Mouse (Mus musculus) thymus, postnatal 36 days (tissue): ENCODE results near the gene 2010111I01Rik.

Experiments used
- DNase-seq, 2 experiments: peaks; one replicate each; pipeline ENCODE4 v3.0.0; 2022; ENCODE audit warnings: mixed read lengths in 2 of 2

2010111I01Rik gene

DNA sequence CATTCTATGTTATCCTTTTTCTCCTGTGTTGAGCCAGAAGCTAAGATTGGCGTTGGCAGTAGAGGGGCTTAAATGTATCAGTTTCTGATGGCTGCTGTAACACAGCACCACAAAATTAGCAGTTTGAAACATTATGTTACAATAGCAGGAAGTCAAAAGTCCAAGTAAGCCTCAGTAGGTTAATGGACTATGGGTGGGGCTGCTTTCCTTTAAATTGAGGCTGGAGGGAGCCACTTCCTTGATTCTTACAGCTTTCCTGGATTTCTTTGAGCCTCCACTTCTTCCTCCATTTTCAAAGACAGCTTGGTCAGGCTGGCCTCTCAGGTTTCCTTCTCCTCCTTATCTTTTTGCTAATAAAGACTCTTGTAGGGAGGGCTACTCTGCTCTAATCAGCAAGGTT, 304.1 kb downstream of the 2010111I01Rik start:
- DNase-seq = no peak

DNA sequence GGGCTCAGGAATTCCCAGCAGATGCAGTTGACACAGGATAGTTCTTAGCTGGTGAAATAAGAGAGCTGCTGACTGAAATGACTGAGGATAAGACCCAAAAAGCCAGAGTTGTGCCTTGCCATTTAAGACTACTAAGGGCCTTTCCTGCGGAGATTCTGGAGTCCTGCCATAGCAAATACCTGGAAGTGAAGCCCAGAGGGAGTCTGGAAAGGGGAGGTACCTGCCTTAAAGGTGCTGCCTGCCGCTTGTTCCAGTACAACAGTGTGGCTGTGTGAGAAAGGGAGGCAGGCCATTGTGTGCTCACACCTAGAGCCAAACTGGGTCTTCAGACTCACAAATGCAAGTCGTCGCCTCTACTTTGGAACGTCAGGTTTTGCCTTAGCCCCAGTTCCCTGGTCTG, 305.5 kb downstream of the 2010111I01Rik start:
- DNase-seq = no peak

DNA sequence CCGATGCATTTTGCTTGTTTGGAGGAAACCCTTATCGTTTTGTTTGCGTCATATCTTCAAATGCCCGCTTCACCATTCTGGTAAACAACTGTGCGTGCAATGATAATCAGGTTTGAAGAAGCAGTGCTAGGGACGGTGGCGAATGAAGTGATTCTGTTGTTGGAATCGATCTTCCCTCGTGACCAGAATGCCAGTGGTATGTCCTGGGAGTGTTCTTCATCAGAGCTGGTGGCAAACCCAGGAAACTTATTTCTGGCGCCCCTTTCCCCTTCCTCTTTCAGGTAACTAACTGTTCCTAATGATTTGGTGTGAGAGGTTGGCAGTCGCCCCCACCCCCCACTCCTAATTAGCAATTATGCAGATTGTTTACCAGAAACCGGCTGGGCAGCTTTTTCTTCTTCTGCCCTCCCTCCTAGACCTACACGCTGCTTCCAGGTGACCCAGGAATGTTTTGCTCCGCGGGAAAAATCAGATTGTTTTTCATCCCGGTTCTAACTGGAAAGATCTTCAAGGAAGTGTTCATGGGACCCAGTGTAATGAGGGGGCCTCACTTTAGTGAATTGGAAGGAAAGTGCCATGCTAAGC, 307.4 kb downstream of the 2010111I01Rik start:
- no peak for DNase-seq

DNA sequence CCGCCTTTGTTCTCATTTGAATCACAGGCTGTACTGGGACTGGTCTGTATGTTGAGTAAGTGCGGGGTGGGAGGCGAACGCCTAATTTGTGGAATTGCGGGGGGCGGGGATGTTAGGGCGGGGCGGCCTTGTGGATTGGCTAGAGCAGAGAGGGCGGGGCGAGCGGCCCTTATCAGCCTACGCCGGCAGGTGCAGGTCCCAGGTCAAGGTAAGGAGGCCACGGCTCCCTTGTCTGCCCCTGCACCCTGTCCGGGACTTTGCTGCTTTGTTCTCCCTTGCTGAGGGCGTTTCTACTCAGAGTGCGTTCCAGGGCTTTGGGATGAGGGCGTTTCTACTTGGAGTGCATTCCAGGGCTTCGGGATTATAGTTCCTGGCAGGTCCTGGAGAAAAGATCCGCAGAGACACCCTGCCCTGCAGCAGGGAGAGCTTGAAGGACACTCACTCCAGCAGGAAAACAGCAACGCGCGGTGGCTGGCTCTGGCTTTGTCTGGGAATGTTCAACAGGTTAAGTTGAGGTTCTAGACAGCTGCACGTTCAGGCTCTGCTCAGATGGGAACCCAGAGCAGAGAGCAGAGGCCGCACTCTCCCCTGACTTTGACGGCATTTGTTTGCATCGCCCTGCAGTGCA, 308.0 kb downstream of the 2010111I01Rik start:
- no peak for DNase-seq

DNA sequence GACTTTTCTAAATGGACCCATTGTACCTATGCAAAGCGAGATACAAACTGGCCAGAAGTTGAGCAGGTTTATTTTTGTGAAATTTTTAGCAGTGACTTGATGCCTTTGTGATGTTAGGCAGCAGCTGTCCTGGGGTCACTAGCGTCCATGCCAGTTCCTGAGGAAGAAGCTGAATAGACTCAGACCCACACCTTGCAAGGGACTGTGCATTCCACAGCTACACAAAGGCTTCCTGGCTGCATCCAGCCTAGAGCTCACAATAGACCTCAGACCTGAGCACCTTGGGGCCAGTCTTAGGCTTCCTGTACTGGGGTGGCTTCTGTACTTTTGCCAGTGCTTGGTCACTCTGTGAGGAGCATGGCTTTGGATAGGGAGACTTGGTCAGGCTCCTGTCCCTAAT, 309.2 kb downstream of the 2010111I01Rik start:
- no peak for DNase-seq

DNA sequence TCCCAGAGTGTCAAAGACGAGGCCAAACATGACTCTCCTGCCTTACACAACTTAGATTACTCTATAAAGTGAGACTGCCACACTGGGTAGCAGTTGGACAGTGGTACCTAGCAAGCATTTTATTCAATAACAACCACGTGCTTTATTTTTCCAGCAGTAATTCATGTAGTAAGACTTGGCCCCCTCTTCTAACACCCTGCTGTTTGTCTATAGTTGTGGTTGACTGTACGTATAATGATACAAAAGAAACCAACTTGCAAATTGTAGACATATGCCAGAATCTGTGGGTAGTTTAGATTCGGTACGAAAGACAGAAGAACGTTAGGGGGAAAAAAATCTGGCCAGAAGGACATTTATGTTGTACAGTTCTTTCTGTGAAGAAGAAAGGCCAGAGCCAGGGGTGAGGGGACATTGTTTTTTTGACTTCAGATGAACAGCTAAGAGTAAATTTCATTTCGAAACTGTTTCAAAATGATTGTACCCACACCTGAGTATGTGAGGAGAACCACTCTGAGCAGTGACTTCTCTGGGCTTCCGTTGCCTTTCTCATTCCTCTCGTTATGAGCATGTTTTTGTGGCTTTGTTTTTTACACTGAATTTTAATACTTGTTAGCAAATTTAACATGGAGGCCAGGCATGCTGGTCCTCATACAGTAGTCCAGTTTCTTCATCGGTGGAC, 309.9 kb downstream of the 2010111I01Rik start:
- no peak for DNase-seq

DNA sequence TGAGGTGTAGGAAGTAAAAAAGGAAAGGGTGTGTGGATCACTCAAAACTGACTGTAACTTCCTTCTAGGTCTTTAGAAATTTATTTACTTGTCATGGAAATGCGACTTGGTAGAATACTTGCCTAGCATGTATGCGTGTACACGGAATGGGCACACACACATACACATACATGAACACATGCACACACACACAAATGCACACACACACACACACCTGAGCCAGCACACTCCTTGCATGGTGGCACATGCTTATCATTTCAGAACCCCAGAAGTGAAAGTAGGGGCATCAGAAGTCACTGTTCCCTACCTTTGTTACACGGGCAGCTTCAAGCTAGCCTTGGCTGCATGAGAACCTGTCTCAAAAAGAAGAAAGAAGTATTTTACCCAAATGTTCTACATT, 311.7 kb downstream of the 2010111I01Rik start:
- no peak for DNase-seq

DNA sequence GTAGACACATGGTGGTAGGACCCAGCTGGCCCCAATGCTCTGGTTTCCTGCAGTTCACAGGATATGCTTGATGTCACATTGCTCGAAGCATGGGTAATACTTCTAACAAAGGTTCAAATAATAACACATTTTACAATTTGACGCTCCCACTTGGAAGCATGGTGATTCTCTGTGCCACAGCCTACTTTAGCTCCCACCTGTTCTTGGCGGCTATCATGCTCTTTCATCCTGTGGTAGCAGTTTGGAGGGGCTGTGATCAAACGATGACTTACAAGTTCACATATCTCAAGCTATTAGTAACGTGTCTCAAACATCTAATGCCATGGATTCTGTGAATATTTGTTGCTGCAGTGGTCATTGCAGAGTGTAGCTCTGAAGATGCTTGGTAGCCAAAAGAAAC, 312.6 kb downstream of the 2010111I01Rik start:
- no peak for DNase-seq

DNA sequence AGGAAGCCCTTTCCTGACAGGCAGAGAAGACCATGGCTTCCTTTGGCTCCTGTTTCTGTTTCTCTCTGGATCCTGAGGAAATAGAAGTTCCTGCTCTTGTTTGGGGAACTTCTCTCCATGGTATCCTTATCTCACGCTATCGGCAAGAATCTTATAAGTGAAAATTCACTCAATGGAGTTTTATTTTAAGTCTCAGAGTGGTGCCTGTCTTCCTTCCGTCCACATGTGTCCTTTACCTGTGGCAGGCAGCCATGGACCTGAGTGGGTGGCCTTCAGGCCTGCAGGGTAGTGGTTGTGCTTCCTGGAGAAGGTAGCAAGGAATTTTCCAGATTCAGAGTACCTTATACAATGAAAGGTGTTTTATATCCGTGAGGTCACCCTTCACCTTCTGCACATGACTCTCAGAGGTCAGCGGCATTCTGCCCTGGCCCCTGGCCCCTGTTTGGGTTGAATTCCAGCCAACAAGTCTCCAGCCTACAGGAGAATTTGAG, 313.5 kb downstream of the 2010111I01Rik start:
- no peak for DNase-seq

DNA sequence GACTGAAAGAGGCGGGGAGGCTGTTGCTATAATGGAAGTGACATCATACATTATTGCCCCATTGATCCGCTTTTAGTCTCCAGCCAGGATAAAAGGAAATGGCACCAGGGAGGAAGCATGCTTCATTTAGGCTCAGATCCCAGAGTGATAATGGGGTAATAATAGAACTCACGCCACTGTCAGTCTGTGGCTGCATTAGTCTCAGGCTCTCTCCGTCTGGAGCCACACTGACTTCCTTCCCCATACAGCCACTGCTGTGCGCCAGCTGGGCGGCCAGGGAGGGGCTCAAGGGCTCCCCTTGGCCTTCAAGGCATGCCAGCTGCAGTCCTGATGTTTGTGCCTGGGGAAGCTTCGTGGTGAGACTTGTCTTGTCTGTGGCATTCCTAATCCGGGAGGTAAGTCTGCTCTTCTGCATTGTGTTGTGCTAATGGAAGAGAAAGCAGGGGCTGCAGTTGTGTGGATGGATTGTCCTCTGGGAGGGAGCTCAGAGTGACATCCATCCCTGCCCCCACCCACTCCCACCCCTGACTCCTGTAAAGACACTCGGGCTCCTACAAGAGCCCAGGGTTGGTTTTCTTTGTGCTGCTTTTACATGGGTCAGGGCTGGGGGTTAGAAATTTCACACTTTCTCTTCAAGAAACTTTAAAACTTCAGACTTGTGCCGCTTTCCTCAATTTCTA, 314.2 kb downstream of the 2010111I01Rik start:
- DNase-seq = peak in 1 of 2 experiments; percentile 51

DNA sequence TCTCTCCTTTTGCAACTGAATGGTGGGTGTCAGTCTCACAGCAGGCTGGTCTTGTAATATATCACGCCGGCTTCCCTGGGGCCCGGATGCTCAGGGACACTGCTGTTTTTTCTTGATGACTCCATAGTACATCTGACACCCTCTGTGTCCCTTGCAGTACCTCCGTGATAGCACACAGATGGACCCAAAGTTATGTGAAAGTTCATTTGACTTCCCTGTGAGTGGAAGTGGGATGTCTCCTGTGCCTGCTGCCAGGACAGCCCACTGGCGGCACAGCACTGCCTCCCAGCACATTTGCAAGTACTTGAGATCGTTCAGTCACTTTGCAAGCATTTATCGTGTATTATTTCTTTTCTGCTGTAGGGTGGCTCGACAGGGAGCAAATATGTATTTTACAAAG, 315.1 kb downstream of the 2010111I01Rik start:
- DNase-seq = no peak

DNA sequence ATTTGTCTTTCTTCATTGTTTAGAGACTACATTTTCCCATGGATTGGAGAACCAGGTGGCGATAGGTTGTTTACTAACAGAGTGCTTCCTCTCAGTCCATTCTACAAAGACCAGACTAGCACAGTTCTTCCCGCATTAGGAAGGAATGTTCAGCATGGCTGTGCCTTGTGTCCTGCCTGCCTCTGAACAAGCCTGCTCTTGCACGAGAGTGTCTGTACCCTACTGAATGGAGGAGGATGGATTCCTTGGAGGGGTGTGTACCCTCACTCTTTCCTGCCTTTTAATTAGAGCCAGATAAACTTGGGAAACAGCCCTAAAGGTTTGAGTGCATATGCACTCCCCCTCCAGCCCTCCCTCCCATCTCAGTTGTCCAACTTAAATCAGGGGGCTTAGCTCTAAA, 315.7 kb downstream of the 2010111I01Rik start:
- DNase-seq = no peak

DNA sequence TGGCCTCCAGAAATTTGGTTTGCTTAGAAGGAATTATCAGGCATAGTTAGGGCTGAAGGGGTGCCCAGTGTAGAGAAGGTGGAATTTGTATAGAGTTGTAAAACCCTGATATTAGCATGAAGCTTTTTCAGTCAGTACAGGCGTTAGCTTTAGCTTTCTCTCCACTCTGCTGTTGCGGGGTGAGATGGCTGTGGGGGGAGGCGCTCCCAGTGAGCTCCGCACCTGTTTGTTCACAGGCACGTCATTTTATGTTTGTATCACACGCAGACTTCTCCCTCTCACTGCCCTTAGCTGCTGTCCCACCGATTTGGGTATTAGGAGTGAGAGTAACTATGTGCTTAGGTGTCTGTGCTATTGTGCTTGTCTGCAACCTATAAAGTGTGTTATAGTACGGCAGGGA, 316.5 kb downstream of the 2010111I01Rik start:
- no peak for DNase-seq

DNA sequence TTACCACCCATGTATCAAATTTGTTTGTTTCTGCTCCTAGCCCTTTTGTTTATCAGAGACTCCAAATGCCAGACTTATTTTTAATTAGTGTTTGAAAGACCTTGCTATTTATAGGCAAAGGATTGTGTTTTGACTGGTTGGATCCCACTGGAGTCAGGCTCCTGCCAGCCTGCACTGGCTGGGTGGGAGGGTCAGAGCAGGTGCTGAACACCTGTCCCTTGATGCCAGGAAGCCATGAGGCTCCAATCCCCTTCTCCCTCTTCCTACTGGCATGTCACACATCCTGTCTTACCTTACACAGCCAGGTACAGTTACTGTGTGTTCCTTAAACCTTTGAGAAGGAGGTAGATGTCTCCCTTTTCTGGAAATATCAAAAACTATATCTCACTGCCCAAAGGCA, 318.5 kb downstream of the 2010111I01Rik start:
- DNase-seq = peak in 1 of 2 experiments; percentile 58

DNA sequence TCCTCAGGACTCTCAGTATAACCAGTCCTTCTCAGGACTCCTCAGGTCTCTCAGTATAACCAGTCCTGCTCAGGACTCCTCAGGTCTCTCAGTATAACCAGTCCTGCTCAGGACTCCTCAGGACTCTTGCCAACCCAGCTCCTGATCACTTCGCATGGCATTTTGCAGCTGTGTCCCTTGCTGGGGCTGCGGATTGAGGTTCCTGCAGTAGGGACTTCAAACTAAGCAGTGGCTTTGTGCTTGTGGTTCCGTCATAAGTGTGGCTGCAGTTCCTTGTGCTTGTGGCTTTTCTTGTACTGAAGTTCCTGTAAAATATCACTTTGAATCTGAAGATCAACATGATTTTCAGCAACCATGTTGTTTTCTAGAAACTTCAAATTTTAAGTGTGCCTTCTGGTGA, 320.1 kb downstream of the 2010111I01Rik start:
- DNase-seq = peak in 1 of 2 experiments; percentile 20

DNA sequence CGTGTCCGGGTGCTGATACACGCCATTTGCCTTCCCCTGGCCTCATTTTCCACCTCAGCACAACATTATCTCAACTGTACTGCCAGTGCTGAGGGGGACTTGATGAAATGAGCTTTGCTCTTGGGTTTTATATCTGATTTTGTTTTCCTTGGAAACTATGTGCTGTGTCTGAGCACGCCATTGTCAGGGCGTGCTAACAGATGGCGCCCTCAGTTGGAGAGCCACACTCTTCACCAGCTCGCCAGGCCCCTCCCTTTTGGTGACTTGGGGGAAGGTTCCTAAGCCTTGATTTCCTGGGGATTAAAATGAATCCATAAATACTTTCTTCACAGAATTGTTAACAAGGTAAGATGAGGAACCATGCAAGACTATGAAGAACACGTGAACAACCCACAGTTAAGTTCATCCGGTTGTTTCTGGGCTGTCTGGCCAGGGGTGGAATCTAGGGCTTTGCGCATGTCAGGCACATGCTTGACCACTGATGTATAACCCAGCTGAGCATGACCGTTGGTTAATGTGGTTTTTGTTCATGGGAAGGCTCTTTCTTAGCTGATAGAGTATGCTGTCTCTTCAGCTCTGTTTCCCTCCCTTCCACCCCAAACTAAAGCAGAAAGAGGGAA, 321.9 kb downstream of the 2010111I01Rik start:
- peak in 1 of 2 experiments; percentile 7 for DNase-seq

DNA sequence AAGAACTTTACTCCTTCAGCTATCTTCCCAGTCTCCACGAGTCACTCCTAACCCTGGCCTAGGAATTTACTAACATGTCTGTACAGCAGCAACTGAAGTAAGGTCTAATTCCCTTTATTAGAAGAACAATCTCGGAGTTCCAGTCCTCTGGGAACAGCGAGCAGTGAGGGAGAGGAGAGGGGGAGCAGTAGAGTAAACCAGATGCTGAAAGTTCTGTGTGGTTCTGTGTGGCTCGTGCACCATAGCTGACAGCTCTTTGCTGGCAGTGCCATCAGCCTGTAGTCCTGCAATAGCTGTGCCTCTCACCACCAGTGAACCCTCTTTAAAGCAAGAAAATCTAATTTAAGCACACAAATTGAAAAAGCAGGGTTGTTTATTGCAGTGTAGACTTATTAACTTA, 324.5 kb downstream of the 2010111I01Rik start:
- DNase-seq = peak in 1 of 2 experiments; percentile 3

DNA sequence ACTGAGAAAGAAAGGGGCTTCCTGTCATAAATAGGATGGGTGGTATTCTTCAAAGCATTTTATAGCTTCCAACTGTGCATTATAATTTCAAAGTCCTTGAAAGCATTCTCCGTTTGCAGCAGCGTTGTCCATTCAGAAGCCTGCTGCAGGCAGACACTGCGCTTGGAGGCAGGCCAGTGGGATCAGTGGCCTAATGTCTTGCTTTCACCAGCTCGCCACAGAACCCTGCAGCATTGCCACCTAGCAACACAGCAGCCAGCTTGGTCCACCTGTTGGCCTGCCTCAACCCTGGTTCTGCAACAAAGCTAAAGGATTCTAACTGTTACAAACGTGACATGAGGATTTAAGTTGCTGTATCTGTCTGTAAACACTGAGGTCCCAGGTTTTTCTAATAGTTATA, 325.0 kb downstream of the 2010111I01Rik start:
- peak in 1 of 2 experiments; percentile 2 for DNase-seq

DNA sequence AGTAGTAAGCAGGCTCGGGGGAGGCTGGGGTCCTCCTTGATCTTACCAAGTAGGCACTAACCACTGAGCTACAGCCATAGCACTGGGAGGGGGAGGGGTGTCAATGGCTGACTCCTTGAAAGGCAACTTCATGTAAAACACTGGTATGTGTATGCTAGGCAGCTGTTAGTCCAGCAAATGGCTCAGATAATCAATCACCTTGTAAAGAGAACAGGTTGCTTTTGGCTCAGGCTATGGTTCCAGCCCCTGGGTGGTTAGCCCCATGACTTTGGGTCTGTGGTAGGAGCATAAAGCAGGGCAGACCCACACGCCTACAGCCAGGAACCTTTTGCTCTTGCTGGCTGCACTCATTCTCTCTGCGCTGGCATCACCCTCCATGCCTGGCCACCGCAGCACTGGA, 325.4 kb downstream of the 2010111I01Rik start:
- peak in 1 of 2 experiments; percentile 3 for DNase-seq

DNA sequence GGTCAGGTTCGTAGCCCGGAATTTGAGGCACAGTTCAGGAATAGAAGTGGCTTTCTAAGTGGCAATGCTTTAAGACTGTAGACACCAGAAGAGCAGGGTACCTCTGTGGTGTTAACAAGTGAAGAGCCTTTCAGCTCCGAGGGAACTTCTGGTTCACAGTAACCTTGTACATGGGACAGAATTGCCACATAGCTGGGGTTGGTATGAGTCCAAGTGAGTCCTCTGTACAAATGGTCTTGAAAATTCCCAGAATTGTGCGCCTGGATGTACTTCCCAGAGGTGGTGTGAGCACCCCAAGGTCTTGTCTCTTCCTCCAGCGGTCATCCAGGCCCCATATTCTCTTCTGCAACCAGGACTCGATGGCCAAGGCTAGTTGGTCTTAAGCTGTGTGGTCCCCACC, 326.3 kb downstream of the 2010111I01Rik start:
- DNase-seq = no peak

DNA sequence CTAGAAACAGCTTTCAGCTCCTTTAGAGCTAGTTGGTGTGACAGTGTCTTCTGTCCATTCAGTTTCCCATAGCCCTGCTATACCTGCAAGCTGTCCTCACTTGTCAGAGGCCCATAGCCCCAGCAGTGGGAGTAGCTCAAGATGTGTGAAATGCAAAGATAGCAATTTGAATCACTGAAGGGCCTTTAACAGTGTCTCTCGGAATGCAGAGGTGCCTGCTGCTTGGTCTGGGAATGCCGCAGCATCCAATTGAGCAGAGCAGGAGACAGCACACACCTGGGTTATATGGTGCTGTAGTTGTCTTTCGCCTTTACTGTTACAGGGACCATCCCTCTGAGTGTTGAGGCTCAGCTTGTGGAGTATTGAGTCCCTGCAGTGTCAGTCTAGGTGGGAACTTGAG, 329.0 kb downstream of the 2010111I01Rik start:
- no peak for DNase-seq

DNA sequence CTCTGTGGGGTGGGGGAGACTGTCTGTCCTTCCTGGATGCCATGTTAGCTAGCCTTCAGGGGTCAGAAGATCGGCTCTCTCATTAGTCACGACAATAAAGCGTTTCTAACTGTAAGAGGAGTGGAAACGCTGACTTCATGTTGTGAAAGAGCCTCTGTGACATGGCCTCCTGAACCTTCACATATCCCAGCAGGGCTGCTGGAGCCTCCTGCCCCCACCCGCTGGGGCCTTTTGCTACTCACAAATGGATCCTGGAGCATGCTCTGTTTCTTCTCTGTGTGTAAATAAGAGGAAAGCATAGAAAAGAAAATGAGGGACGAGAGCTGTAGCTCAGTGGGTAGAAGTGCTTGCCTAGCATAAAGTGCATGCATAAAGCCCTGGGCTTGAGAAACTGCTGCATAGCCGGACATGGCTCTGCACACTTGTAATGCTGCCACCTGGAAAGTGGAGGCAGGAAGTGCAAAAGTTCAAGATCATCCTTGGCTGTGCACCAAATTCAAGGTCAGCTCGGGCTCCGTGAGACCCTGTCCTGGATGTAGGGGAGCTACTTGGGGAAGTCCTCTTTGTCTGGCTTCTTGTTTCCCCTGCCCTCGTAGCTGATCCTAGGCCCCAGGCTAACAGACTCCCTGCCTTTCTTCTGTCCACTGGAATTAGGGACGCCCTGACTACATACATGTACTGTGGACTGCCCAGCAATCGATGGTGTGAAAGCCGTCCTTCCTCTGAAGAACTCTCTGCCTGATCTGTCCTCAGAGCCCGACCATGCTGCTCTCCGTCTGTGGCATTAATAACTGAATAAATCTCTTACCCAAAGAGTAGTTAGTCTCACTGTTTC, 329.9 kb downstream of the 2010111I01Rik start:
- DNase-seq = no peak
